Mouse (Mus musculus): ENCODE measurements at regions not wholly inside any gene's neighbourhood (a gene's known extent, or its start where the extent isn't known, plus 50 kb on each side); places are given as distances from the start of the nearest gene placed in this dataset.

GRCm38 (mm10) chr9:30577243-30577642 lies 150.3 kb downstream of the Snx19 start:
- Histone ChIP-seq H3K4me2 (ENCODE audit: insufficient read depth, low read depth, poor library complexity, severe bottlenecking) (peak overlapping the region; percentile 5; the same call in 1 of the 2 replicates), H3K36me3 (replicated peaks in 1 of 2; ENCODE audit: control insufficient read depth in 1 of 2, insufficient read depth in 1 of 2, low read length in 1 of 2) (no peaks in the 10 kb centered on the region), H3K9me3 (replicated peaks; ENCODE audit: low read length) (no peaks in the 10 kb centered on the region), H3K27ac (ENCODE audit: insufficient read depth, low read depth) (no peak overlapping the region), H3K27me3 (replicated peaks) (no peaks in the 10 kb centered on the region), H3K4me3 (replicated peaks in 1 of 3; ENCODE audit: low read depth in 2 of 3, low read length in 2 of 3, poor library complexity in 1 of 3) (no peak overlapping the region), H3K9ac (ENCODE audit: insufficient read depth, low read depth) (no peak overlapping the region), H3K4me1 (ENCODE audit: control insufficient read depth in 1 of 2, insufficient read depth in 2 of 2) (peaks cover 15 to 18% of the 10 kb centered on the region in 2 experiments), H3K79me2 (replicated peaks; ENCODE audit: control insufficient read depth, extremely low read depth, insufficient read depth, poor library complexity, severe bottlenecking) (no peaks in the 10 kb centered on the region)
- TF ChIP-seq BHLHE40 (IDR thresholded peaks at IDR 0.05; ENCODE audit: low read depth, low read length) (peak; percentile 20; the same call in 1 of the 2 replicates), ELF1 (IDR thresholded peaks at IDR 0.05; ENCODE audit: low read depth, low read length) (no peak), USF1 (IDR thresholded peaks at IDR 0.05; ENCODE audit: low read depth, low read length) (no peak), NELFE (IDR thresholded peaks at IDR 0.05; ENCODE audit: low read depth, low read length) (no peak), CHD1 (IDR thresholded peaks at IDR 0.05; ENCODE audit: low read depth, low read length) (no peak), SMC3 (IDR thresholded peaks at IDR 0.05; ENCODE audit: low read depth, low read length) (no peak), MYC (IDR thresholded peaks at IDR 0.05; ENCODE audit: low read depth, low read length) (peak; percentile 74), JUN (IDR thresholded peaks at IDR 0.05; ENCODE audit: insufficient read depth, low read depth, low read length) (no peak; the same call in 1 of the 2 replicates), MAZ (IDR thresholded peaks at IDR 0.05; ENCODE audit: low read depth, low read length) (no peak), TBP (conservative IDR thresholded peaks at IDR 0.05; ENCODE audit: low read depth, low read length) (no peak), PAX5 (IDR thresholded peaks at IDR 0.05; ENCODE audit: low read length) (no peak), ETS1 (conservative IDR thresholded peaks at IDR 0.05; ENCODE audit: low read depth, low read length) (peak; percentile 17; the same call in 1 of the 2 replicates), RCOR1 (conservative IDR thresholded peaks at IDR 0.05; ENCODE audit: low read depth, low read length) (no peak), MEF2A (IDR thresholded peaks at IDR 0.05; ENCODE audit: borderline replicate concordance, low read depth, low read length) (no peak), MXI1 (IDR thresholded peaks at IDR 0.05; ENCODE audit: low read depth, low read length) (no peak), SIN3A (IDR thresholded peaks at IDR 0.05; ENCODE audit: low read length) (no peak), EP300 (IDR thresholded peaks at IDR 0.05; ENCODE audit: low read length) (peak; percentile 43; the same call in 1 of the 2 replicates), IRF4 (IDR thresholded peaks at IDR 0.05; ENCODE audit: low read depth, low read length) (peak; percentile 56; the same call in 1 of the 2 replicates), NRF1 (IDR thresholded peaks at IDR 0.05; ENCODE audit: low read depth, low read length) (no peak), MAX (IDR thresholded peaks at IDR 0.05; ENCODE audit: low read length) (no peak), HCFC1 (IDR thresholded peaks at IDR 0.05; ENCODE audit: low read depth, low read length) (no peak), RAD21 (IDR thresholded peaks at IDR 0.05; ENCODE audit: low read depth, low read length) (no peak)
- peak; percentile 35 for DNase-seq (ENCODE audit: extremely low read depth)
- in situ Hi-C loops (cut with MboI; ENCODE audit: low pct_ligation_motif_present, low pct_unique_long_range_greater_than_20kb, low sequenced_read_pairs) (no loop called here), dilution Hi-C loops (cut with MboI; ENCODE audit: extremely low pct_ligation_motif_present, extremely low pct_unique_long_range_greater_than_20kb, low sequenced_read_pairs) (no loop called here)

- TF ChIP-seq ZC3H11A (IDR thresholded peaks at IDR 0.05; ENCODE audit: low read depth, low read length) (no peak), USF2 (conservative IDR thresholded peaks at IDR 0.05; ENCODE audit: low read depth, low read length) (no peak), TBP (conservative IDR thresholded peaks at IDR 0.05; ENCODE audit: low read depth, low read length) (no peak), ZMIZ1 (IDR thresholded peaks at IDR 0.05; ENCODE audit: low read depth, low read length) (no peak), CHD1 (IDR thresholded peaks at IDR 0.05; ENCODE audit: low read depth, low read length) (no peak), NRF1 (IDR thresholded peaks at IDR 0.05; ENCODE audit: low read depth, low read length) (no peak), CTCF (conservative IDR thresholded peaks at IDR 0.05 in 1 of 2, IDR thresholded peaks at IDR 0.05 in 1 of 2; ENCODE audit: low read depth in 2 of 2, low read length in 2 of 2) (no peak), NELFE (IDR thresholded peaks at IDR 0.05; ENCODE audit: low read depth, low read length) (no peak), MEF2A (IDR thresholded peaks at IDR 0.05; ENCODE audit: borderline replicate concordance, low read depth, low read length) (no peak), POLR2A (IDR thresholded peaks at IDR 0.05; ENCODE audit: low read depth, low read length) (no peak), MAZ (IDR thresholded peaks at IDR 0.05; ENCODE audit: low read depth, low read length) (no peak), POLR2AphosphoS2 (IDR thresholded peaks at IDR 0.05; ENCODE audit: low read depth, low read length) (no peak), ZNF384 (IDR thresholded peaks at IDR 0.05; ENCODE audit: low read depth, low read length) (no peak)
Observed at GRCm38 (mm10) chr9:30575531-30575930, 148.6 kb downstream of the Snx19 start.

More at GRCm38 (mm10) chr9:30575531-30575930, 148.6 kb downstream of the Snx19 start:
- H3K9ac ChIP-seq (ENCODE audit: insufficient read depth, low read depth) = no peak overlapping the region
- dilution Hi-C loops (cut with MboI; ENCODE audit: extremely low pct_ligation_motif_present, extremely low pct_unique_long_range_greater_than_20kb, low sequenced_read_pairs) = no loop called here
- H3K27ac ChIP-seq (ENCODE audit: insufficient read depth, low read depth) = no peak overlapping the region
- no peak for DNase-seq (ENCODE audit: extremely low read depth)
- no peaks in the 10 kb centered on the region for H3K79me2 ChIP-seq (replicated peaks; ENCODE audit: control insufficient read depth, extremely low read depth, insufficient read depth, poor library complexity, severe bottlenecking)
- no peak overlapping the region for H3K4me3 ChIP-seq (replicated peaks in 1 of 3; ENCODE audit: low read depth in 2 of 3, low read length in 2 of 3, poor library complexity in 1 of 3)
- peak overlapping the region; percentile 13; the same call in 1 of the 2 replicates for H3K4me2 ChIP-seq (ENCODE audit: insufficient read depth, low read depth, poor library complexity, severe bottlenecking)
- no peaks in the 10 kb centered on the region for H3K36me3 ChIP-seq (replicated peaks in 1 of 2; ENCODE audit: control insufficient read depth in 1 of 2, insufficient read depth in 1 of 2, low read length in 1 of 2)
- peaks cover 15 to 18% of the 10 kb centered on the region in 2 experiments for H3K4me1 ChIP-seq (ENCODE audit: control insufficient read depth in 1 of 2, insufficient read depth in 2 of 2)
- no peaks in the 10 kb centered on the region for H3K9me3 ChIP-seq (replicated peaks; ENCODE audit: low read length)
- in situ Hi-C loops (cut with MboI; ENCODE audit: low pct_ligation_motif_present, low pct_unique_long_range_greater_than_20kb, low sequenced_read_pairs) = no loop called here
- no peaks in the 10 kb centered on the region for H3K27me3 ChIP-seq (replicated peaks)

Measured in CH12.LX (cell line).